Mouse (Mus musculus): ENCODE data around the gene Mars. TPM values are rescaled to one million over a fixed set of nuclear protein-coding genes. Genes with fewer than 3 reads are reported as not detected.

The Mars gene
- polyA plus RNA-seq, 1 experiment from 2014 or later, result 173 TPM

- Histone ChIP-seq H3K27ac (ENCODE audit: low read depth, low read length) (no peak overlapping the region), H3K4me1 (replicated peaks; ENCODE audit: control insufficient read depth, insufficient read depth, low read length) (peaks cover 5% of the 10 kb centered on the region; the same call in 1 of the 2 replicates), H3K9ac (ENCODE audit: low read depth, low read length) (no peak overlapping the region), H3K36me3 (ENCODE audit: control insufficient read depth, insufficient read depth, low read length) (no peaks in the 10 kb centered on the region), H3K4me2 (replicated peaks; ENCODE audit: low read depth, low read length) (no peak overlapping the region), H3K27me3 (ENCODE audit: control insufficient read depth, insufficient read depth, low read length) (no peaks in the 10 kb centered on the region), H3K9me3 (ENCODE audit: control insufficient read depth, low read length) (no peaks in the 10 kb centered on the region), H3K4me3 (ENCODE audit: low read depth, low read length) (no peak overlapping the region)
- DNase-seq (ENCODE audit: low spot score), result peak; percentile 75
- ATAC-seq (ENCODE audit: low FRiP score), result peak; percentile 47; the same call in 1 of the 2 replicates
- 24% methylated on average over 14 of the region's 14 CpGs for WGBS
Observed at GRCm38 (mm10) chr10:127255625-127256345, 55.8 kb downstream of the Mars start.

- Histone ChIP-seq H3K4me1 (replicated peaks; ENCODE audit: control insufficient read depth, insufficient read depth, low read length) (no peaks in the 10 kb centered on the region), H3K4me3 (ENCODE audit: low read depth, low read length) (no peak overlapping the region), H3K4me2 (replicated peaks; ENCODE audit: low read depth, low read length) (no peak overlapping the region), H3K9me3 (ENCODE audit: control insufficient read depth, low read length) (no peaks in the 10 kb centered on the region), H3K27ac (ENCODE audit: low read depth, low read length) (no peak overlapping the region), H3K9ac (ENCODE audit: low read depth, low read length) (no peak overlapping the region), H3K27me3 (ENCODE audit: control insufficient read depth, insufficient read depth, low read length) (no peaks in the 10 kb centered on the region), H3K36me3 (ENCODE audit: control insufficient read depth, insufficient read depth, low read length) (no peaks in the 10 kb centered on the region)
- ATAC-seq (ENCODE audit: low FRiP score) (no peak), DNase-seq (ENCODE audit: low spot score) (no peak)
- WGBS, result 85% methylated on average over 5 of the region's 5 CpGs
Observed at GRCm38 (mm10) chr10:127250810-127251209, 60.8 kb downstream of the Mars start.

Other genes starting within 250 kb of the Mars start
- gene Cdk4, start 248.3 kb downstream of the Mars start, polyA plus RNA-seq (2014; fragmentation: Nextera tagmentation; extraction: Ambion mirVana), result 2,639 and 2,665 TPM in 2 replicates
- gene Tspan31, start 241.5 kb downstream of the Mars start, polyA plus RNA-seq (2014; fragmentation: Nextera tagmentation; extraction: Ambion mirVana), result 111 and 140 TPM in 2 replicates
- 0.68 and 1.2 TPM in 2 replicates for gene Agap2, start 236.5 kb downstream of the Mars start, polyA plus RNA-seq (2014; fragmentation: Nextera tagmentation; extraction: Ambion mirVana)
- gene Os9, start 190.7 kb downstream of the Mars start, polyA plus RNA-seq (2014; fragmentation: Nextera tagmentation; extraction: Ambion mirVana), result 40.3 and 46.6 TPM in 2 replicates
- 10.4 and 12.4 TPM in 2 replicates for gene B4galnt1, start 146.6 kb downstream of the Mars start, polyA plus RNA-seq (2014; fragmentation: Nextera tagmentation; extraction: Ambion mirVana)
- 0.73 and 0.96 TPM in 2 replicates for gene Slc26a10, start 131.1 kb downstream of the Mars start, polyA plus RNA-seq (2014; fragmentation: Nextera tagmentation; extraction: Ambion mirVana)
- 30.1 and 32.0 TPM in 2 replicates for gene Arhgef25, start 121.7 kb downstream of the Mars start, polyA plus RNA-seq (2014; fragmentation: Nextera tagmentation; extraction: Ambion mirVana)
- 143 and 158 TPM in 2 replicates for gene Dtx3, start 116.1 kb downstream of the Mars start, polyA plus RNA-seq (2014; fragmentation: Nextera tagmentation; extraction: Ambion mirVana)
- 11.8 and 12.9 TPM in 2 replicates for gene Pip4k2c, start 100.2 kb downstream of the Mars start, polyA plus RNA-seq (2014; fragmentation: Nextera tagmentation; extraction: Ambion mirVana)
- gene Kif5a, start 48.4 kb downstream of the Mars start, polyA plus RNA-seq (2014; fragmentation: Nextera tagmentation; extraction: Ambion mirVana), result 41.4 and 42.2 TPM in 2 replicates
- 210 and 214 TPM in 2 replicates for gene Dctn2, start 45.4 kb downstream of the Mars start, polyA plus RNA-seq (2014; fragmentation: Nextera tagmentation; extraction: Ambion mirVana)
- gene Mbd6, start 22.8 kb downstream of the Mars start, polyA plus RNA-seq (2014; fragmentation: Nextera tagmentation; extraction: Ambion mirVana), result 14.2 and 17.5 TPM in 2 replicates
- gene Arhgap9, start 10.2 kb upstream of the Mars start, polyA plus RNA-seq (2014; fragmentation: Nextera tagmentation; extraction: Ambion mirVana), result 1.1 and 2.2 TPM in 2 replicates
- gene Gli1, start 30.2 kb upstream of the Mars start, polyA plus RNA-seq (2014; fragmentation: Nextera tagmentation; extraction: Ambion mirVana), result 3.0 and 3.2 TPM in 2 replicates
- gene Inhbe, start 42.6 kb upstream of the Mars start, polyA plus RNA-seq (2014; fragmentation: Nextera tagmentation; extraction: Ambion mirVana), result 0.05 TPM in 1 of 2 replicates, not detected in the other
- gene Inhbc, start 58.6 kb upstream of the Mars start, polyA plus RNA-seq (2014; fragmentation: Nextera tagmentation; extraction: Ambion mirVana), result not detected in 2 replicates
- 26.2 and 33.0 TPM in 2 replicates for gene R3hdm2, start 68.5 kb upstream of the Mars start, polyA plus RNA-seq (2014; fragmentation: Nextera tagmentation; extraction: Ambion mirVana)
- 0.36 and 0.43 TPM in 2 replicates for gene Stac3, start 189.9 kb upstream of the Mars start, polyA plus RNA-seq (2014; fragmentation: Nextera tagmentation; extraction: Ambion mirVana)
- 6.5 and 7.0 TPM in 2 replicates for gene Ndufa4l2, start 203.2 kb upstream of the Mars start, polyA plus RNA-seq (2014; fragmentation: Nextera tagmentation; extraction: Ambion mirVana)
- 70.3 and 70.4 TPM in 2 replicates for gene Shmt2, start 210.7 kb upstream of the Mars start, polyA plus RNA-seq (2014; fragmentation: Nextera tagmentation; extraction: Ambion mirVana)
- gene Nxph4, start 222.8 kb upstream of the Mars start, polyA plus RNA-seq (2014; fragmentation: Nextera tagmentation; extraction: Ambion mirVana), result 54.5 and 59.8 TPM in 2 replicates